Mouse (Mus musculus) c-Kit-positive CD71-negative TER-119-negative erythroid progenitor cells, embryonic 14.5 days (primary cell): ENCODE data around the gene Lyl1.

Experiments
- DNase-seq: peaks from one replicate; pipeline ENCODE4 v3.0.0-alpha.2; 2013; ENCODE audit warnings: low read depth

The Lyl1 gene

GRCm38 (mm10) chr8:84703466-84704249 lies 2.4 kb downstream of the Lyl1 start:
- no peak for DNase-seq

DNA sequence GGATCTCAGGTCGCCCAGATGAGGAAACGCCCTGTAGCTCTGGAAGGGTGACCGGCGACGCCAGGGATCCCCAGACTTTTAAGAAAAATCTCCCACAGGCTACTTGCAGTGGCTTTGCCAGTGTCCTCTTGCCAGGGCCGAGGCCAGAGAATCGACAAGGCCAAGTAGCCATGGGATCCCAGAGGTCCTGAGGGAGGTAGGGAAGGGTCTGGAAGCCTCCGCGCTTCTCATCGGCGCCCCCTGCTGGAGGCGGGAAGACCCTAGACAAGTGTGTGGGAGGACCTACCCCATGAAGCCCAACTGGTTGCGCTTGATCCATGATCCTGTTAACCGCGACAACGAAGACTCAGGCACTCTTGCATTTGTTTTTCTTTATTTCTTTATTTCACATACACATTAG lies 3.1 kb downstream of the Lyl1 start:
- DNase-seq, result no peak

DNA sequence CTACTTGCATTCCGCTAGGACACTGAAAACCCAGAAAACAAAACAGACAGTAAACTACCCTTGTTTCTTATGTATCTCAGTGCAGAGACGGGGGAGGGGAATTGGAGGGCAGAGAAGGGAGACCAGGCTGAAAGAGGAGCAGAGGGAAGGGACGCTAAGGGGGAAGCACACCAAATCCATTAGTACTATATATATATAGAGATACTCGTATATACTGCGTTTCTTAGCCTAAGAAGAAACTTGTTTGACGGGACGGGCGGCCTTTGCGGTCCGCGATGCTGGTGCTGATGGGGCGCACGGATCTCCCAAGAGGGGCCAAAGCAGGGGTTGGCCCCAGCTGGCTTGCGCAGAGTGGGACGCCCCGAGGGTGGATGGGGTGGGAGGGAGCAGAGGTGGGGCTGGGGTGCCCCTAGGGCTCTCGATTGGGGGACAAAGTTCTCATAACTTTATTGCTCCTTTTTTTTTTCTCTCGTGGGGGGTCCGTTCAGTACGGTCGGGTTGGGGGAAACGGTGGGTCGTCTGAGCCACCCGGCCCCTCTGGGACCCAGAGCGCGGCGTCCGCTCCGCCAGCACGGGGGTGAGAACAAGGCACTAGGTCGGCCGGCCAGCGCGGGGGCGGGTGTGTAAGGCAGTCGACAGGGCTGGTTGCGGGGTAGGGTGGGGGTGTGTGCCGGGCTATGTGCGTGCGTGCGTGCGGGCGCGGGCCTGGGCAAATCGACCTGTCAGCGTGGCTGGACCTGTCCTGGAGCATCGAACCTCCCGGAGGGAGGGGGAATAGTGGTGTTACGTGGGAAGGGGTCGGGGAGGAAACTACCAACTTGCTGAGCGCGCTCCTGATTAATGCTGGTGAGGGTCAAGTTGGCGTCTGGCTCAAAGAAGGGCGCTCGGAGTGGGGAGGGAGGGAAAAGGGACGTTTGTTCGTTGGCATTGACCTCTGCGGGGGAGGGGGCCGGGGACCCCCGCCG lies 3.9 kb downstream of the Lyl1 start:
- no peak for DNase-seq

DNA sequence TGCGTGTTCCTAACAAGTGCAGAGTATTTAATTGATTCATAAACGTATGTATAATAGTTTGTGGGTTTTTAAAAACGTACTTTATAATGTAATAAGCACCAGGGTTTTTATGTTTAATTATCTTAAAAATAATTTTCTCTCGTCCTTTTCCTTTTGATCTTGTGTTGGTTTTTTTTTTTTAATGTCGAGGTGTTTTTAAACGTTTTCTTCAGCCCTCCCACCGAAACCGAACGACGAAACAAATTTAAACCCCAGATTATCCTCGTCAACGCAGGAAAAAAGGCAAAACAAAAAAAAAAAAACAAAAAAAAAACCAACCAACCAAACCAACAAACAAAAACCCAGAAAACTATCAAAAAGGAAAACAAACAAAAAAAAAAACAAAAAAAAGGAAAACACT lies 4.7 kb downstream of the Lyl1 start:
- DNase-seq, result no peak

GRCm38 (mm10) chr8:84706610-84707266 lies 5.5 kb downstream of the Lyl1 start:
- no peak for DNase-seq

DNA sequence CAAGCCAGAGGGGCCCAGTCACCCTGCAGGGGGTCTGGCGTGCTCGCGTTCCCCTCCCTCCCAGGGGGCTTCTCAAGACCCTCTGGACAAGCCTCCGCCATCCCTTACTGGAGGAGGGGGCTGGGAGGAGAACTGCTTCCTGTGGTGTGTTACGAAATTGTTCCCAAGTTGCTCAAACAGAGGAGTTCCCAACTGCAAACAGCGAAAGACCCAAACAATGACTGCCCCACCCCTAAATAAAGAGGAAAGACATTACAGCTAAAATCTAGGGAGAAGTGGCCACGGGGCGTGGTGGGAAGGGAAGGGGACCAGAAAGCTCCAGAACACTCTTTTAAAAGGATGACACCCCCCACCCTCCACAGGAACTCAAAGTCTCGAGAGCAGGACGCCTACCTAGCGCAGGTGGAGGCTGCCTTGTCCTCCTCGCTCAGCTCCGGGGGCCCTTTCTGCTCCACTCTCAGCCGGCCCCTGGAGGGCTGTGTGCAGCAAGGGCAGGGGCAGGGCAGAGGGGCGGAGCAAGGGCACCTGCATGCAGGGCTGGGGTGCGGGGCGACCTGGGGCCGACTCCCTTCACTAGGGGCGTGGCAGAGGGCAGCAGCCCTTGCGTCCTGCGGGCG lies 6.1 kb downstream of the Lyl1 start:
- DNase-seq, result no peak

DNA sequence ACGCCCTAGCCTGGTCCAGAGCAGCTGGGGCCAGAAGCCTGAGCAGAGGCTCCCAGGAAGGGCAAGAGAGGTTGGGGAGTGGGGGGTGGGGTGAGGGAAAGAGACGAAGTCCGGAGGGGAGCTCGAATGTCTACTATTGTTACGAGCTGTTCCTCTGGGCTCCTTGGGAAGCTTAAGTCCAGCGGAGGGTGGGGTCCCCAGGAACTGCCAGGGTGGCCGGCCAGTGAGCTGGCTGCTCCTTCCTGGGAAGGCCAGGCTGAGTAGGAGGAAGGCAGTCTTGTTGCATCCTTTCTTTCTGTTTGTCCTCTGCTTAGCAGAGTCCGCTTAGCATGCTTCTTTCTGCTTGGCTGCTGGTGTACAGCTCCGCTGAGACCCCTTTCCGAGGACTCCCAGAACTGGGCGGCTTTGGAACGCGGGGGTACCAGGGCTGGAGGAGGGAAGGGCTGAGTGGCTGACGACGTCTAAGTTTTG lies 6.8 kb downstream of the Lyl1 start:
- DNase-seq, result no peak

GRCm38 (mm10) chr8:84708774-84709475 lies 7.7 kb downstream of the Lyl1 start:
- DNase-seq, result no peak

- DNase-seq, result no peak
These were observed 8.7 kb downstream of the Lyl1 start for GRCm38 (mm10) chr8:84709931-84710330.

- no peak for DNase-seq
These were observed 10.1 kb downstream of the Lyl1 start for GRCm38 (mm10) chr8:84711312-84711711.

DNA sequence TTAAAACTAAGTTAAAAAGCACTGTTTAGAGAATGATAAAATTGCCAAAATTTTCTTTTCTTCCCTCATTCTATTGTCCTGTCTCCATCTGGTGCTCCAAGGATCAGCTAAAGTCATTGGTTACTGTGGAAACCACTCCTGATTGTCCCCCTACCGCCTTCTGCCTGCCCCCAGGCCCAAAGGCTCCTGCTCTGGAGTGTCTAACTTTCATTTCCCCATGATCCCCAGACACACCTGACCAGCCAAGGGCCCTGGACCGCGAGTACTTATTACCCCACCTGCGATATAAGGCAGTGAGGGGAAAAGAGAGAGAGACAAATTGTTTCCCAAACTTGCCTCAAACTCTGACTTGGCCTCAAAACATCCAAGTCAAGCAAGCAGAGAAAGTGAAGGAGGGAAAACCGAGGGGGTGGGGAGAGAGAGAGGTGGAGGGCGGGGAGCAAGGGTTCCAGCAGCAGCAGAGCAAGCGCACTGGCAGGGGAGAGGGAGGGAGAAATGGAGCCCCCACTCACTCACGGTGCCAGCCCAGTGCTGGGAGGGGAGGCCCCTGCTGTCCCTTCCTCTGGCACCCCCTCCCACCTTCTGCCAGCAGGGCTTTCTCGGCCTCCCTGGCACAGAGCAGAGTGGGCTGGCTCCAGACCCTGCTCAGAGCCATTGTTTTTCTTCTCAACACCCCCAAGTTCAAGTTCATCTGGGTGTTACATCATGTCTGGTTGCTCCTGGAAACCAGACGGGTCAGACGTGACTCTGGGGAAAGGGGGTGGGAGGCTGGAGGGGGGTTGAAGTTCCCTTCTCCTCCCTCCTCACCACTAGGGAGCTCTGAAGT lies 10.9 kb downstream of the Lyl1 start:
- no peak for DNase-seq

GRCm38 (mm10) chr8:84712759-84713120 lies 11.5 kb downstream of the Lyl1 start:
- no peak for DNase-seq

DNA sequence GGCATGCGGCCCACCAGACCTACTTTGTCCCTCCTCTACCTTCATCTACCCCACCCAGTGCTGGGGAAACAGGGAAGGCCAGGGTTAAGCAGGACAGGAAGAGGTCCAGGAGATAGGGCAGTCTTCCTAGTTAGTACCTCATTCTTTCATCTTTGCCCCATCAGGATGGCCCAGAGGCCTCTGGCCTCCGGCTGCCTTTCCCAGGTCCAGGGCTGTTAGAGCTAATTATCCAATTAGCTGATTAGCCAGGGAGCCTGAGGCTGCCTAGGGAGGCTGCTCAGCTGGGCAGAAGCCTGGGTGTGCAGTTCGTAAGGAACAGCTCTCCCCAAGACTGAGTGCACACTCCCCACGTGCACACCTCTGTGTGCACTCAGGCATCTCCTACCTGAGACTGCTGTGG lies 12.1 kb downstream of the Lyl1 start:
- DNase-seq, result no peak

DNA sequence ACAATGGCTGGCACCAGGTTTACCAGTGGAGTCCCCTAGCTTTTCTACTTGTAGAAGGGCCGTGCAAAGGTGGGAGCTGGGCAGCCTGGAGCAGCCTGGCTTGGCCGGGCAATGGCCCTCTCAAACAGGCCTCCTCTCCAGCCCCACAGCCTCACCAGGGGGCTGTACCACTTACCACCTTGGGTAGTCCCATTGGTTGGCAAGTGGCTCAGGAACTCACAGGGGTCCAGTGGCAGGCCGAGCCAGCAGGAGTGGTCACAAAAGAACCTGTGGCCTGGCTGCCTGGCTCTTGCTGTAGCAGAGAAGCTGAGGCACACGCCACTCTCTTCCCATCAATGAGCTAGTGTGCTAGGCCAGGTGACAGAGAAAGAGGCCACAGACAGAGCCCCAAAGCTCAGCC lies 12.9 kb downstream of the Lyl1 start:
- no peak for DNase-seq

DNA sequence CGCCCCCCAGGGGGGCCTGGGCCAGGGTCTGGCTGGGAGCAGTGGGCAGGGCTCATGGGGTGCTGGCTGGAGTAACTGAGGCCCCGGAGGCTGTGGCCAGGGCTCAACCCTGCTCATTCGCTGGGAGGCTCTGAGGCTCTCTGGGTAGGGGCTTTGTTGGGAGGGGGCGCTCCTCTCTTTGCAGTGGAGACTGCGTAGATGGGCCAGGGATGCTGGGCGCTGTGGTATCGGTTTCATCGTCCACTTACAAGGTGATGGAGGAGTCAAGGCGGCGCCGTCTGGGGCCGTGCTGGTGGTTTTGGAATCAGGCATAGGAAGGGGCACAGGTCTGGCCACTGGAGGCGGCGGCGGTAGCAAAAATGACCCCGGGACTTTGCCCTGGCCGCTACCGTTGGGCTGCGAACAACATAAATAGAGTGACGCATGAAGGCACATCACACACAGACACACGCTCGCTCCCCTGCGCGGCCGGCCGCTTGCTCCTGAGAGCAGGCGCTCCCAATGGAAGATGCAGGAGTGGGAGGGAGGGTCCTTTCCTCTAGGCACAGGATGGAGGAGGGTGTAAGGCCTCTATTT lies 14.7 kb downstream of the Lyl1 start:
- DNase-seq, result no peak

GRCm38 (mm10) chr8:84716790-84717189 lies 15.5 kb downstream of the Lyl1 start:
- DNase-seq, result no peak

GRCm38 (mm10) chr8:84718476-84718875 lies 17.2 kb downstream of the Lyl1 start:
- DNase-seq, result no peak

- no peak for DNase-seq
These were observed 17.9 kb downstream of the Lyl1 start for GRCm38 (mm10) chr8:84718959-84719690.

- no peak for DNase-seq
These were observed 21.2 kb downstream of the Lyl1 start for GRCm38 (mm10) chr8:84722530-84722849.
